Mouse (Mus musculus) left cerebral cortex, postnatal 36 days (tissue): ENCODE data around the gene Slc6a11. TPM values are rescaled to one million over a fixed set of nuclear protein-coding genes. Genes with fewer than 3 reads are reported as not detected.
A peak's percentile ranks its signal among the peaks of the same experiment; 100 is the strongest.

Source experiments
- DNase-seq, 2 experiments: peaks; one replicate each; pipeline ENCODE4 v3.0.0; 2021 to 2022; ENCODE audit warnings: low spot score in 2 of 2, mixed read lengths in 1 of 2
- intact Hi-C: fragments of 180-260 bp; cut with DNase I; formaldehyde crosslinking; loops from one replicate; pipeline ENCODE4 v1.15.1; 2025
- total RNA-seq, 2 experiments: library from RNA; stranded (reverse); gene quantifications; 2 replicates each; pipeline ENCODE4 v1.2.3; 2021

Slc6a11 gene
- total RNA-seq, 2 experiments from 2014 or later = 80.9 to 87.4 TPM

DNA sequence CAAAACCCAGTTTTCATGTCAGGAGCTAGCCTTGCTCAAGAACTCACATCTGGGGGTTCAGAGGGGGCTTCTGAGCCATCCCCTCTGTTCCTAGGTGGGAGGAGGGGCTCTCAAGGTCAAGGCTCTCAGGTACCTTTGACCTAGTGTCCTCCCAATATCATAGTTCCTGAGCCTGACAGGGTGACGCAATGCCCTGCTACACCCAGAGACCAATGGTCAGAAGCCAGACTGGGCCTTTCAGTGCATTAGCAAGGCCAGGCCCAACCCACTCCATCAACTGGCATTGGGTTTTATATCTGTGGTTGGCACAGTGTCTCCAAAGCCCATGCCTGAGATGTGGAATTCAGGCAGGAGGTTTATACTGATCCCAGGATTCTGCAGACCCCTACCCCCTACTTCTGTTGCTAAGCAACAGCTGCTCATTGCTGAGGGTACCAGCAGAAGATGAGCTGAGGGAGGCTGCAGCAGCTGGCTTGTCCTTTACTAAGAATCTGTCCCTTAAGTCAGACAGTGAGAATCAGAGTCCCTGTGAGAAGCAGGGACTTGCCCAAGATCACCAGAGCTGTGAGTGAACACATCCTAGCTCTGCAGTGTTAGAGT lies 126.8 kb downstream of the Slc6a11 start:
- no peak for DNase-seq
- intact Hi-C loops = no loop called here

DNA sequence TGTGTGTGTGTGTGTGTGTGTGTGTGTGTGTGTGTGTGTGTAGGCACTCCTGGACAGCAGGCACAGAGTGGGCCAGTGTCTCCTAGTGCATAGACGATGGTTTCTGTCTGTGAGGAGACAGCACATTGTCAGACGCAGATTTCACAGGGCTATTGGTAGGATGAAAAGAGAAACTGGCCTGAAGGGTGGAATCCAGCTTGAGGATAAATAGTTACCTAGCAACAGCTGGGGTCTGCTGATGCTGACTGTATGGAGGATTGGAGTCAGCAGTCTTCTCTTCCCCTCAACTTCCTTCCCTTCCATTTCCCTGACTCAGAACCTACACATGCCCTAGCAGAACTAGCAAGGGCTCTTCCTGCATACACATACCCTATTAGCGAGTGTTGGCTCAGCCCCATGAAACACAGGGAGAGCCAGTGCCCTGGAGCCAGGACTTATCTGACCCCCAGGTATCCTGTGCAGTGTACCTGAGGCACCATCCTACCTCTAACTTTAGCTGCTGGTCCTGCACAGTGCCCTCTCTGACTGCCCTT lies 127.7 kb downstream of the Slc6a11 start:
- no peak for DNase-seq
- intact Hi-C loops = no loop called here

DNA sequence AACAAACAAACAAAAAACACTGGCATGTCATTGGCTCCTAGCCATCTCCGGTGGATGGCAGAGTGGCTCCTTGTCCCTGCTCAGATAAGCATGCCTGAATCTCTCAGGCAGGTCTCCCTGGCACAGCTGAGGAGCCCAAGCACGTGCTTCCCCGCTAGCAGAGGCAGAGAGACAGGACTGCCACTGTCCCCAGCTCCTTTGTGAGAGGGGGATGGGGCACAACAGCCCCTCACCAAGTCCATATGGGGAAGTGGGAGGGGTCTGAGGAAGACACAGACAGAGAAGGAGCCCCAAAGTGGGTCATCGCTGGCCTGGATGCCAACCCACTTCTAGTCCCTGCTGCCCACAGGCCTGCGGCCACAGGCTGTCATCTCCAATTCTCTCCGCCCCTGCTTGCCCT lies 130.6 kb downstream of the Slc6a11 start:
- intact Hi-C loops = no loop called here
- peak in 1 of 2 experiments; percentile 18 for DNase-seq

DNA sequence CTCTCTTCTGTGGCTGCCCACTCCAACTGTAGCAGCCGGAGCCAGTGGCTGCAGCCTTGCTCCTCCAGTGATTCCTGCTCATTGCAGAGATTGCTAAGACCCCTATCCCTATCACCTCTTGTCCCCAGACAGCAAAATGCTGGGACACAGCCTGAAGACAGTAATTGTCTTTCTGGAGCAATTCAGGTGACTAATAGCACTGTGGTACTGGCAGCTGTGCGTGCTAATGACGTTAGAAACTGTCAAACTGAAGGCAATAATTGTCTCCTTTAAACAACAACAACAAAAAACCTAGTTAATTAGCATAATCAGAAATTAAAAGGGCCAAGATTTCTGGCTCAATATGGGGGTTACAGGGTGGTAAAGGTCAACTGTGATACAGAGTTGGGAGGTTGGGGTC lies 133.0 kb downstream of the Slc6a11 start:
- intact Hi-C loops = no loop called here
- DNase-seq = no peak

DNA sequence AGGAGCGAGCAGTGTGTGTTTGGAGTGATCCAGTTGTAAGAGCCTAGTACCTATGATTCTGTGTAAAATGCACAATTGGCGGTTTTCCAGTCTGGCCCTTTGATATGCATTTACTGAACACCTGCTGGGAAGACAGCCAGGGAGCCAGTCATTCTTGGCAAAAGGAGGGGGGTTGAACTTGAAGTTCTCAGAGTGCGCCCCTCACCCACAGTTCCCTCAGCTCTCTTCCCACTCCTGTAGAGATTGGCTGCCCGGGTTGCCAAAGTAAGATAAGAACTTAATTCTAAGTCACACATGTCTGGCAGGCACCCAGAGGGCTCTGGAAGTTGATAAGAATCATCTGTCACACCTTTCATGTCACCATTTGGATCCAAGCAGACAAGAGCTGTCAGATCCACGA lies 133.4 kb downstream of the Slc6a11 start:
- intact Hi-C loops = no loop called here
- no peak for DNase-seq

DNA sequence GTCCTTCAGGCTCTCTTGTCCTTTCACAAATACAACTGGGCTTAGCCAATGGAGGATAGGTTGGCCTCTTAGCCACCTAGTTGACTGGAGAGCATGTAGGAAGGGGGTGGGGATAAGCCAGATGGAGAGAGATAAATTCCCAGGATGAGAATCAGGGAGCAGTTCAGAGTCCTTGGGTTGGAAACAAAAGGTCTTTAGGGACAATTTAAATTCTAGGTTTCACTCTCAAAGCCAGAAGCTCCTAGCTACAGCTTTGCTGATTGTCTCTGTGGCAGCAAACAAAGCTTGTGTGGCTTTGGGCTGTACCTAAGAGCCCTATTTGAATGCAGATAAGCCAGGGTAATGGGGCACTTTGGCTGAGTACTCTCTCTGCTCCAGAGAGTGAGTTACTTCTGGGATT lies 135.2 kb downstream of the Slc6a11 start:
- no peak for DNase-seq
- intact Hi-C loops = no loop called here

DNA sequence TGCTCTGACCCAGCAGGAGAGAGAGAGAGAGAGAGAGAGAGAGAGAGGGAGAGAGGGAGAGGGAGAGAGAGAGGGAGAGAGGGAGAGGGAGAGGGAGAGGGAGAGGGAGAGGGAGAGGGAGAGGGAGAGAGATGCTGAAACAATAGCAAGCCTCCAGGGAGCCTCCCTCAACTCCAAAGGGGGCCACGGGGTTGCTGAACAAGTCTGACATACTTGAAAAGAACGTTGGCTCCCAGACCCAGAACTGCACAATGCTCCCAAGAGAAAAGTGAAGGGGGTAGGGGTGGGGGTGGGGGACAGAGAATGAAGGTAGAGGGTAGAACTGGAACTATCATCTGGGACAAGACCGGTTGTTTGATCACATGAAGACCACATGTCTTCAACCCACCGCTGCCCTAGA lies 136.9 kb downstream of the Slc6a11 start:
- no peak for DNase-seq
- intact Hi-C loops = no loop called here

DNA sequence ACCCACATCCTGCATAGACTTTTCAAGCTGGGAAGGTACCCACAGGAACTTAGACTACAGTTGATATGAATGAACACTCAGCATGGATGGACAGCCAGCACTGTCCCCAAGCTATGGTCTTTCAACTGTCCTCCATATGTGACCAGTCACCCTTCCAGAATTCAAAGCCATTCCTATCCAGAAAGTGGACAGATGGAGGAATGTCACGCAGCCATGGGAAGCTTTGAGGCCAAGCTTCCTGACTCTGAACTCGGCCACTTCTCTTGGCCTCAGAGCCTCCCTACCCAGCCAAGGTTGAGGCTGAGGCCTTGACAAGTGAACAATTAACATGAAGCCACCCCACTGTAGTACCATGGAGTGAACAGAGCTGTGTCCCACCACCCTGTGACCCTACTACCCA lies 138.5 kb downstream of the Slc6a11 start:
- intact Hi-C loops = no loop called here
- DNase-seq = no peak

DNA sequence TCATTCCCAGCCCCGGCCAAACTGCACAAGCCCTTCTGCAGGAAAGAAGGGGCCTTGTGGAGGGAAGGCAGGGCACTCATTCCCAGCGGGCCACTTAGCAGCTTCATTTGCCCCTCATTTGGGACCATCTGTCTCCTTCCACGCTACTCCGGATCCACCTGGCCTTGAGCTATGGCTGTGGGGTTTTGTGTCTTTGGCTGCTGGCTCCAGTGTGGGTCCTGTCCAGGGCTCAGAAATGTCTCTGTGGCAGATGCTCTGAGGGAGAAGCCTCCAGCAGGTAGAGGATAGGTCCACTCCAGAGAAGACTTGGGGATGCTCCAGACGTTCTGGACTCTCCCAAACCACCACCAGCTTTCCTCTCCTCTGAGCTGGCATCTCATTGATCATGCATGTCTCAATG lies 139.8 kb downstream of the Slc6a11 start:
- intact Hi-C loops = no loop called here
- no peak for DNase-seq

DNA sequence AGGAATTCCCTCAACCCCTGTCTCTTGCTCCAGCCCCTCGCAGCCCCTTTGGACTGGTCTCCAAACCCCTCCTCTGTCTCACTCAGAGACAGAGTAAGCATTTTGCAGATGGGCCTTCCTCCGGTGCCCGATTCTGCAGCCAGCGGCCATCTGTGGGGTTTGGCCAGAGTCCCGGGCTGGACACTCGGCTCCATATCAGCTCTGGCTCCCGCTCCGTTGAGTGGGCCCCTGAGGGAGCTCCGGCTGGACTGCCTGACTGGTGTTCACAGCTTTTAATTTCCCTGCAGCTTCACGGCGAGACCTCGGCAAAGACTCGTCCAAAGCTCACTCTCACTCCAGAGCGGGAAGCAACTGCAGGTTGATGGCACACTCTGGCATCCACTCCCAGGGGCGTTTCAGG lies 141.2 kb downstream of the Slc6a11 start:
- intact Hi-C loops = no loop called here
- DNase-seq = peak in 1 of 2 experiments; percentile 45

DNA sequence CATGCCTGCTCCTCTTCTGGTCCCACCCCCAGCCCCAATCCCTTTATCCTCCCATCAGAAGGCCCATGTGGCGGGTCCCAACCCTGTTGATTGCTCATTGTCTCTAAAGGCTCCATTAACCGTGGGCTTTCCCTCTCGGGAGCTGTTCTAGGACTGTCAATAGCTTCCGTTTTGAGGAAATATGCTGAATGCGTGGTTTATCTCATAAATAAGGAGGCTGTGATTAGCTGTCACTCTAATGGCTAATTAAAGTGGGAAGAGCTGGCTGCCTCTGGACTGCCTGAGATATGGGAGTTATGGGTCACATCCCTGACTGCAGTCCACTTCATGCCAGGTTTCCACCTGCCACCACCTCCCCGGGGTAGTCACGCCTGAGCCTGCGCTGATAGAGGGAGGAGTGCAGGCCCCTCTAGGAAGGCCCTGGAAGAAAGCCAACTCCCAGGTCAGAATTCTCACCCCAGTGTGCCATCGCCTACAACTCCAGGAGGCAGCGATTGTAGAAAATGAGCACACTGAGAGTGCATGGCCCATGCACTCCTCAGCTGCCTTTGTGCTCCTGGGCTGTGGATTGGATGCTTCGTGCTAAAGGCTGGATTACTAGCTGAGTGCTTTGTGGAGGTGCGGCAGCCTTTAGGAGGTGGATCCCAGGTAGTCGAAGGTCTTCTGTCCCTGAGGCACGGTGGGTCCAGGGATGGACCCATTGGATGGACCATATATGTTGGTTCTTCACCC lies 143.1 kb downstream of the Slc6a11 start:
- DNase-seq = no peak
- intact Hi-C loops = no loop called here

DNA sequence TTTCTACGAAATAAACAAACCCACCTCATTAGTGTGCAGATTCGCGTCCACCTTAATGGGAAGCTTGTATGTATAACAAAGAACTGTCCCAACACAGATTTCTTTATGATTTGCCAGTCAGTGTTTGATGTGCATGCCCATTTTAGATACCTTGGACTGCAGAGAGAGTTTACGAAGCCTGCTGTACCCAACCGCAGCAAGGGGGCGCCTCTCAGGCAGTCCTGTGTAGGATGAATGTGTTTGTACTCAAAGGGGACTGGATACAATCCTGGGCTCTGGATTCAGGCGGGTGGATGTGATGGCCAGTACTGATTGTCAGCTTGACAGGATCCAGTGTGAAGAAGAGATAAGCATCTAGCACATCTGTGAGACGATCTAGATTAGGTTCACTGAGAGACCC lies 144.8 kb downstream of the Slc6a11 start:
- DNase-seq = no peak
- intact Hi-C loops = no loop called here

DNA sequence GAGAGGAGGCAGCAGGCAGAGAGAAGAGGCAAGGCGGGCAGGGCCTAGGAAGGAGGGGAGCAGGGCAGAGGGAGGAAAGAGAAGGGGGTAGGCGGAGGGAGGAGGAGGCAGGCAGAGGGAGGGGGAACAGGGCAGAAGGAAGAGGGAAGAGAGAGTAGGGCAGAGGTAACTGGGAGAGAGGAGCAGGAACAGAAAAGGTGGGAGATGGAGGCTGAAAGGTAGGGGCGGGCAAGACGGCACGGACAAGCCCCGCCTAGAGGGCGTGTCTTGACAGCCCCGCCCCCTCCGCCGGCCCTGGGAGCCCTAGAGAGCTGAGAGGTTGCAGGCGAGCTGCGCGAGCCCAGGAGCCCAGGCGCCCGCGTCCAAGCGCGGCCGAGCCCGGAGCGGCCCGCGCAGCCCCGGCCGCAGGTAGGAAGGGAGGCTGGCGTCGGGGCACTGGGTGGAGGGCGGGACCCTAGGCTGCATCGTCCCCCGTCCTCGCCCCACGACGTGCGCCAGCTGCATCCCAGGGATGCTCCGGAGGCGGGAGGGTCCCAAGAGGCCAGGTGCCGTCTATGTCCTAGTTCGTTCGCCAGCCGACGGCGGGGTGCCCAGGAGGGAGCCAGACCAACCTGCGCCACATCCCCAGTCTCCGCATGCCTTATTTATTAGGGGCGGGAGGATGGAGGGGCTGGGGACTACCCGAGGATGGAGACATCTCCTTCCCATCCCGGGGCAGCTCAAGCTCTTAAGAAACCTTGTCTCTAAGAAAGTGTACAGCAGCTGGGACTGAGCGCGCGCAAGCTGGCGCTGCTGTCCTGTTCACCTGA lies 151.6 kb downstream of the Slc6a11 start, which contains the start of gene Slc6a1:
Gene Slc6a1 (plus strand): TSS at position 167 of the 809 bp plus-strand sequence.
- DNase-seq = peak; percentile 52 to 62
- intact Hi-C loops = loop anchor here (10.0 kb wide), 1 partner anchor 58 kb away; no protein-coding TSS in a partner anchor

DNA sequence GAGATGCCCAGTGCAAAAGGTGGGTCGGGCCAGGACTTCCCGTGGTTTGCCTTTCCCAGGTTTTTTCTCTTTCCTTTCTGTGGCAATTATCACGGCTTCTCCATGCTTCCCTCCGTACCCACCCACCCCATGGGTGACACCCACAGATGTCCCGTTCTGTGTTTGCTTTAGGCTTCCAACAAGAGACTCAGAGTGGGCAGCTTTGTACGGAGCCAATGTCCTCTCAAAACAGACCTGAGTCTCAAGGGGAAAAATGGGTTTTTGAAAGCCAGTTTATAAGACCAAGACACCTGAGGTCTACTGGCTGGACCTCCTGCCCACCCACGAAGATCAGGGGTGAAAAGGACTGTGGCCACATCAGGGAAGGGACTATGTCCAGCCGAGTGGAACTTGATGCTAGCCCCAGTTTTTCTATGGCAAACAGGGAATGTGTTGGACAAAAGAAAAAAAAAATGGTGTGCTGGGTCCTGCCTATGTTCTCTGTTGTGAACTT lies 152.3 kb downstream of the Slc6a11 start:
- intact Hi-C loops = loop anchor here (10.0 kb wide), 1 partner anchor 59 kb away; no protein-coding TSS in a partner anchor
- DNase-seq = no peak

DNA sequence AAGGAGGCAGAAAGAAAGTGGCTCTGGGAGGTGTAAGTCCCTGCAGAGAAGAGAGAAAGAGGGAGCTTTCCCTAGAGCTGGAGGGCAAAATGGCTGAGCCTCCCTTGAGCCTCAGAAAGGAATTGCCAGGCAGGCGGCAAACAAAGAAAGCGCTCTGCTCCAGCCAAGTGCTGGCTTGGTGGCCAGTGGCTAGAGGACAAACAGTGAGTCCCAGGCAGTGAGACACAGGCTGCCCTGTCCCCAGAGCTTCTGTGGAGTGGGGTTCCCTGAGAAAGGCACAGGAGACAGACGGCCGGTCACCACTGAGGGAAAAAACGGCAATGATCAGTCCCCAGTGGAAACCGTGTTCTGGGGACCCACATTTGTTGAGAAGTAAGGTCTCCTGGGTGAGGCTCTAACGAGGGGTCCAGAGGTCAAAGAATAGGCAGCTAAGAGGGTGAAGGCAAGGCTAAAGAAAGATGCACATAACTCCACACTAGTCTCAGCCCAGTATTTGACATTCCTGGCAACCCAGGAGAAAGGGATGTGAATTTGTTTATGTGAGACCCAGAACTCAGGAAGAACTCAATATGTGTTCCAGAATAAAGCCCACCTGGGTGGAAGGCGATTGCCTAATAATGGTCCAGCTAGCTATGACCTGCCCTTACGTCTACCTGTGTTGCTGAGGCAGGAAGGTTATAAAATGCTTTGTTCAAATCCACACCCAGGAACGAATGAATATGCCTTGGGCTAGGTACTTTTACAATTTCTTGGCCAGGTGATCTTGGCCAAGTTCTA lies 153.1 kb downstream of the Slc6a11 start:
- intact Hi-C loops = loop anchor here (10.0 kb wide), 1 partner anchor 59 kb away; no protein-coding TSS in a partner anchor

DNA sequence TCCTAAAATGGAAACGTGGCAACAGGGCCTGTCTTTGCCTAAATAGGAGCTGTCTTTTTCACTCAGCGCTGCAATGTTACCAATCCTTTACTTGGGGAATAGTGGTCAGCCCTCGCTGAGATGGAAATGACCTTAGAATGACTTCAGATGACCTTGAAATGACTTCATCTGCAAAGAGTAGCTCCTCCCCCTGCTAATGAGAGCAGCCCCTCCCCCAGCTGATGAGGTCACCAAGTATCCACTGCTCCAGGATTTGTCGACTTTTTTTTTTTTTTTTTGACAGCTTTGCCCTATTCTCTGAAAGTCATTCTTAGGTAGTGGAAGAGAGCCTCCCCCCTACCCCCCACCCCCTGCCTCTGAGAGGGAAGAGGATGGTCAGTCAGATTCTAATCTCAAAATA lies 154.4 kb downstream of the Slc6a11 start:
- intact Hi-C loops = loop anchor here (10.0 kb wide), 1 partner anchor 61 kb away; no protein-coding TSS in a partner anchor
- DNase-seq = no peak

More for the DNA sequence above, 153.1 kb downstream of the Slc6a11 start:
- DNase-seq = peak; percentile 45 to 49

DNA sequence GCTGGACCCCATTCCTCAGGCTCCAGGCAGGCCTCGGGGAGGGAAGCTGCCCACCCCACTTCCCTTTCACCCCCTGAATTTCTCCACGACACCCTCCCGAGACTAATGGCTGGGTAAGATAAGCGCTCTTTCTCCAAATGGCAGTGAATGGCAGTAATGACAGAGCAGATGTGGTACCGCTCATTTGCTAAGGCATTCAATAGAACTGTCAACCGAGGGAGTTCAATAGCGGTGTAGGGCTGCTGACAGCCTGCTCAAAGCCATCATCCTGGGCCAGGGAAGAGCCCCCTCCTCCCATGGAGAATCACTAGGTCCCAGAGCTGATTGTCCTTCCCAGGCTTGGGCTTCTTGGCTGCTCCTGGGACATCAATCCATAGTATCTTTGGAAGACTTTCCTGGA lies 158.1 kb downstream of the Slc6a11 start:
- intact Hi-C loops = loop anchor here (10.0 kb wide), 1 partner anchor 64 kb away; no protein-coding TSS in a partner anchor
- DNase-seq = no peak

DNA sequence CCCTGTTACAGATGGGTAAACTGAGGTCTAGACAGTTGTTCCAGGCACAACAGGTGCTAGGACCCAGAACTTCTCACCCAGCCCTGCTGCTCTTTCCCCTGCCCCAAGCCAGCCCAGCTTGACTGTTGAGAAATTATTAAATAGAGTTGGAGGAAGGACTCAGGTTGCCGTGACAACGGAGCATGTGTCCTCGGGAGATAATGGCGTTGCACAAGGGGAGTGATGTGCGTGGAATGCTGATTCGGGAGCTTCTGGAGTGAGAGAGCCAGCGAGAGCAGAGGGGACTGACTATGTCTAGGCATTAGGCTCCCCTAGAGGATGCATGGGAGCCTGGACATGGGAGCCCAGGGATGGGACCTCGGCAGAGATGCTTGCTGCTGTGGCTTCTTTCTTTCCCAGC lies 159.1 kb downstream of the Slc6a11 start:
- DNase-seq = peak; percentile 52 to 55
- intact Hi-C loops = no loop called here

DNA sequence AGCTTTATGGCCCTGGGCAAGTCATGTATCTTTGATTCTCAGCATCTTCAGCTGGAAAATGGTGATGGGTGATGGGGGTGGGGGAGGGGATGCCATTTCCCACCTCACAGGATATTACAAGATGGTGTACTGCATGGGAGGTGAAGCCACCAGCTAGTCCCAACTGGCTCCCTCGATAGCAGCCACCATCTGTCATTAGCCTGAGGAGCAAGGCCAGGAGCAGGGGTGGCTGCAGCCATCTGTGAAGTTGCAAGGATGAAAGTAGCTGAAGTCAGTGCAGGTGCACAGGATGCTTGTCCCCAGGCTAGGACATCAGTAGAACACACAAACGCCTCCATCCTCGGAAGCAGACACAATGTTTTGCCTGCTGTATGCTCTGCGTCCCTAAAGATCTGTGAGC lies 159.9 kb downstream of the Slc6a11 start:
- no peak for DNase-seq
- intact Hi-C loops = no loop called here
